Mouse (Mus musculus) layer of hippocampus, adult 11-12 months (tissue): ENCODE measurements around the gene Gadd45b.

Experiments
- DNase-seq: peaks from one replicate; pipeline ENCODE4 v3.0.0; 2022; ENCODE audit warnings: low spot score

Gene Gadd45b

GRCm38 (mm10) chr10:80909375-80910162 is 20.3 kb upstream of the Gadd45b start:
- no peak for DNase-seq

GRCm38 (mm10) chr10:80911354-80911753 is 18.5 kb upstream of the Gadd45b start:
- no peak for DNase-seq

GRCm38 (mm10) chr10:80911891-80912290 is 18.0 kb upstream of the Gadd45b start:
- no peak for DNase-seq

- no peak for DNase-seq
Measured at GRCm38 (mm10) chr10:80913364-80914011, 16.4 kb upstream of the Gadd45b start.

GRCm38 (mm10) chr10:80914253-80914656 is 15.6 kb upstream of the Gadd45b start:
- DNase-seq = no peak

GRCm38 (mm10) chr10:80915260-80915659 is 14.6 kb upstream of the Gadd45b start:
- no peak for DNase-seq

GRCm38 (mm10) chr10:80915736-80916135 is 14.1 kb upstream of the Gadd45b start:
- DNase-seq = no peak

GRCm38 (mm10) chr10:80917336-80917778 is 12.5 kb upstream of the Gadd45b start:
- no peak for DNase-seq

- peak; percentile 84 for DNase-seq
Measured at GRCm38 (mm10) chr10:80917779-80918434, 12.0 kb upstream of the Gadd45b start, which contains the start of gene Lmnb2. Gene Lmnb2 (minus strand): TSS chr10:80918245.

- no peak for DNase-seq
Measured at GRCm38 (mm10) chr10:80921923-80922322, 8.0 kb upstream of the Gadd45b start.

- DNase-seq = no peak
Measured at GRCm38 (mm10) chr10:80925472-80925871, 4.4 kb upstream of the Gadd45b start.

GRCm38 (mm10) chr10:80928586-80929298 is 1.1 kb upstream of the Gadd45b start:
- DNase-seq = peak; percentile 92

GRCm38 (mm10) chr10:80930361-80931152 is 684 bp downstream of the Gadd45b start:
- DNase-seq = peak; percentile 55

- no peak for DNase-seq
Measured at GRCm38 (mm10) chr10:80931153-80931671, 1.3 kb downstream of the Gadd45b start.

- no peak for DNase-seq
Measured at GRCm38 (mm10) chr10:80931695-80932094, 1.8 kb downstream of the Gadd45b start.

- DNase-seq = no peak
Measured at GRCm38 (mm10) chr10:80932206-80932605, 2.3 kb downstream of the Gadd45b start.

GRCm38 (mm10) chr10:80932700-80933420 is 3.0 kb downstream of the Gadd45b start:
- no peak for DNase-seq

GRCm38 (mm10) chr10:80933421-80933979 is 3.6 kb downstream of the Gadd45b start:
- DNase-seq = no peak

GRCm38 (mm10) chr10:80934136-80934985 is 4.5 kb downstream of the Gadd45b start:
- DNase-seq = no peak
